Mouse (Mus musculus): Measurements from ENCODE around the gene Camta1.

DNA sequence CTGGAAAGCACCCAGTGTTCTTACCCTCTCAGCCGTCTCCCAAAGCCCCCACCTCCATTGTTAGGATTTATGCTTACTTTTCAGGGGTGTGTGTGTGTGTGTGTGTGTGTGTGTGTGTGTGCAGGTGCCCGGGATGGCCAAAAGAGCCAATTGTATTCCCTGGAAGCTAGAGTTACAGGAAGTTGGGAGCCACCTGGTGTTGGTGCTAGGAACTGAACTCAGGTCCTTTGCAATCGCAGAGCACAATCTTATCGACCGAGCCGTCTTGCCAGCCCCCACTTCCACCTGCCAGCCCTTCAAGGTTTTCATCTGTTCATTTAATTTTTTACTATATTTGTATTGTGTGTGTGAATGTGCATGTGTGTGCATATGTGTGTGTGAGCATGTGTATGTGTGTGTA, 31.6 kb upstream of the Camta1 start:
- TF ChIP-seq CTCF (IDR thresholded peaks at IDR 0.05; ENCODE audit: low read depth) (peak; percentile 56), EP300 (optimal IDR thresholded peaks at IDR 0.05) (no peak)

Measured in stomach, postnatal 0 days (tissue).